Mouse (Mus musculus) liver, adult (tissue): ENCODE measurements around the gene Vamp3.

ENCODE experiments used
- GATA4 ChIP-seq: IDR thresholded peaks from 2 replicates; pipeline ENCODE4 v1.6.1; 2014; ENCODE audit warnings: mild to moderate bottlenecking, low read length; ENCODE audit not compliant: insufficient replicate concordance

Vamp3 gene

DNA sequence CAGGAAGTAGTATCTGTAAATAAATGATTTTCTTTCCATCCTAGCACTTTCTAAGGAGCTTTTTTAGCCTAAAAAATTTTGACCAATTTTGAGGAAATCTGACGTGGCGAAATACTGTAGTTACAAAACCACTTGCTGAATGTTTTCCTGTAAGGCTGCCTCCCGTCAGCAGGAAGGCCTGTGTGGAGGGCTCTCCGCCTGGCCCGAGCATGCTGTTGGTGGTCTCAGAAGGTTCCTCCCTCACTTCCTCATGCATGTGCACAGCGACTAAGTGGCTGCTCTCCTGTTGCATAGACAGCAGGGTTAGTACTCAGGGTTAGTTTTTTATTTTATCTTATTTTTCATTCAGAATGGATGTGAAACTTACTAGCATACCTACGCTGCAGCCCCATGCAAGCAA lies 13.2 kb upstream of the Vamp3 start:
- TF ChIP-seq GATA4 = no peak

DNA sequence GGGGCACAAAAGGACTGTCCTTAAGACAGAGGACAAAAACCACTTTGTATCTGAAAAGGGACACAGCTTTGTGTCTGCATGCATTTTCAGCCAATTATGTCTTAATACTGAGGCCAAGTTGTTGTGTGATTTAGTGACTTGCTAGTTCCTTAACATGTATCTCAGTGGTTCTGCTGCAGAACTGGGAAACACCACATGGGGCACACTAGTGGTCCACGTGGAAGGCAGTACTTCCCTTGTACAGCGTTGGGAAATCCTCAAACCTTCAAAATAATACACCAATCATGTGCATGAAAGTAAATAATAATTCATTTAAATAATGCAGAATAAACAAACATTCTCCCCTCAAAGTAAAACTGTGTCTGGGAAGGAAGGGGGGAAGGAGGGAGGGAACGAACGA lies 11.0 kb upstream of the Vamp3 start:
- no peak for TF ChIP-seq GATA4

GRCm38 (mm10) chr4:151059566-151059965 lies 1.8 kb upstream of the Vamp3 start:
- no peak for TF ChIP-seq GATA4

GRCm38 (mm10) chr4:151058634-151059033 lies 871 bp upstream of the Vamp3 start:
- TF ChIP-seq GATA4 = no peak

- TF ChIP-seq GATA4 = no peak
Observed at GRCm38 (mm10) chr4:151051162-151051561, 6.6 kb downstream of the Vamp3 start.

DNA sequence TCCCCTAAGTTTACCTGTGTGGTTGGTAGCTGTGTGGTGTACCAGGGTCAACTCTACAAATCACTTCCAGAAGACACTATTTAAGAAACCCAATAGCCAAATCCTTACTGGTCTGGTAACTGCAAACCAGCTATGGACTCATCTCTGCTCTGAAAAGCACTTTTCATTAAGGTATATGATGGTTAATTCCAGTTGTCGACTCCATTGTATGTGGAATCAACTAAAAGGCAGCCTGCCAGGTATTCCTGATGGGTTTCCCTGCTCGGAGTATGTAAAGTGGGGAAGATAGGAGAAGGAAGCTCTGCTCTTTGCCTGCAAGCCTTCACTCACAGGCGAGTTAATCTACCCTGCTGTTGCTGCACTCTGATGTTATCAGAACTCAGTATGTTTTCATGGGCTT lies 11.2 kb downstream of the Vamp3 start:
- no peak for TF ChIP-seq GATA4

DNA sequence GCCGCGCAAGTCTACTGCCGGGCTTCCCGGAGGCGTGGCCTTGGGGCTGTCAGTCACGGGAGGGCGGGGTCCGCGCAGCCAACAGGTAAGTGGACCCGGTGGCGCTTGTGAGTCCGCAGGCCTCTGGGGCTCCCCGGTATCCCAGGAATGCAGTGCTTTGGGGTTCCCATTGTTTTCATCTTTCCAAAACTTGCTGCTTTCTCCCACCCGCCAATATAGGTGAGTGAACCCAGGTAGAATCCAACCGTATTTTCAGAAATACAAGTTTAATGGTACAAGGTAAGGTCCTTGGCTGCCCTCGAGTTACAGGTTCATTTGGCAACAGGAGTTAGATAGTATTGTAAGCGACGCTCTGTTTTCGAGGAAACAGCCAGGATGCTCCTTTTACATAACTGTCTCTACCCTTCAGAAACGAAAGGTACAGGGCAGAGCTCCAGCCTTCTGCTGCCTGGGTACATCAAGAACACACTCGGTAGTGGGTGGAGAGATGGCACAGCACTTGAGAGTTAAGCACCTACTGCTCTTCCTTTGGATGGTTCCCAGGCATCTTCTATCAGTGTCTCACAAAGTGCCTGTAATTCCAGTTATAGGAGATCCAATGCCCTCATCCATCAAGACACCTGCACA lies 12.7 kb downstream of the Vamp3 start:
- TF ChIP-seq GATA4 = no peak

- TF ChIP-seq GATA4 = no peak; the same call in 1 of the 2 replicates
Observed at GRCm38 (mm10) chr4:151044037-151044943, 13.5 kb downstream of the Vamp3 start, which contains the start of gene Per3. Gene Per3 (minus strand): TSS chr4:151044665.

DNA sequence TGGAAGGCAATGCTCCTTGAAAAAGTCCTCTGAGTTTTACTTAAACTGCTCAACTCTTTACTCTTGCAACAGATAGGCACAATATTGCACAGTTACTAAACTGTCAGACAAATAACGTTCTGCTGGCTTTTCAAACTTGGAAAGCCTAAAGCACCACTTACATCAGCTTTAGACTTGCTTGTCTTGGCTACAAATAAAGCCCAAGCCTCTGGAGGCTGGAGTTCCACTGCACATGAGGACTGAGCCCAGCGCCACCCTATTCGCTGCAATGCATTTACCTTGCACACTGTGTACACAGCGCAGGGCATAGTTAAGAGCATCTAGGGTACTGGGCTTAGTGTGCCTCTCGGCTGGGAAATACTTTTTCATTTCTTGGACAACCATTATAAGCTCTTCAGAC lies 14.5 kb downstream of the Vamp3 start:
- no peak for TF ChIP-seq GATA4

- TF ChIP-seq GATA4 = no peak
Observed at GRCm38 (mm10) chr4:151041506-151041905, 16.3 kb downstream of the Vamp3 start.

- TF ChIP-seq GATA4 = no peak
Observed at GRCm38 (mm10) chr4:151037800-151038199, 20.0 kb downstream of the Vamp3 start.

DNA sequence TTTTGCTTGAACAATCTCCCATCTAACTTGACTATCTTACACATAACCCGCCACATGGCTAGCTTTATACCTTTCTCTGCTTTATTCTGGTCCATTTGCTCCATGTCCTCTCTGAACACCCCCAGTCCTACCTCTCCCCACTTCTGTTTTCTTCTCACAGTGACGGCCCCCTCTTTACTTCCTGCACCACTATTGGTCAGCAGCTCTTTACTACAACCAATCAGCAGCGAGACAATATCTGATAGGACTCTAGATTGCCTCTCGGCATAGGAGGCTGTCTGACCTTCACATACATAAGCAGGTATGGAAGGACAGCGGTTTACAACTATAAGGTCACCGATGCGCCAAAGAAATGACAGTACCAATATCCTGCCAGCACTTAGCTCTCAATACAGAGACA lies 21.2 kb downstream of the Vamp3 start:
- TF ChIP-seq GATA4 = no peak

DNA sequence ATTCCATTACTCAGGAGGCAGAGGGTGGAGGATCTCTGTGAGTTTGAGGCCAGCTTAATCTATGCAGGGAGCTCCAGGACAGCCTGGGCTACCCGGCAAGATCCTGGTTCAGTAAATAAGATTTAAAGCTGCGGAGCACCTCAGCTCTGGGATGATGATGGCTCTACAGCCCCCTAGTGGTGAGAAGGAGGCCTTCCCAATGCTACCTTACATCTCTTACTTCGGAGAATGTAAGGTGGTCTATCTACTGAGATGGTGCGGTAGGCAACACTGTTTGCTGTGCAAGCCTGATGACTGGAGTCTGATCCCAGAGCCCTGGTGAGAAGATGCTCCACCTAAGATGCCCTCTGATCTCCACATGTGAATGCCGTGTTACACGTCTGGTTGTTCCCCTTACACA lies 30.8 kb downstream of the Vamp3 start:
- TF ChIP-seq GATA4 = no peak

DNA sequence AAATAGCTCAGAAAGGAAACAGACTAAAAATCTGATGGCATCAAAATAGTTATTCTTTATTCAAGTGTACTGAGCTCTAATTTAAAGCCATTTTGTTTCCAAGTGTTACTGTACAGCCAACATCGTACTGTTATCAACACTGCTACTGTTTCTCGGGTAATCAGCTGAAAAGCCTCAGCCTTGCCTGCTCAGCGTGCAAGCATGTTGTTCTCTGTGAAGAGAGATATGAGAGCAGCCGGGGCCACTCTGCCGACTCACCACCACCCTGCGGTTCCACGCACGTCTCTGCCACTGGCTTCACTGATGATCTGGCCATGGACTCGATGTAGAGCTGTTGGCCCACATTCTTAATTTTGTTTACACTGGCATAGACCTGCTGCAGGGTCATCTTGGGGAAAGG lies 33.6 kb downstream of the Vamp3 start:
- no peak for TF ChIP-seq GATA4

- no peak for TF ChIP-seq GATA4
Observed at GRCm38 (mm10) chr4:151015946-151016345, 41.8 kb downstream of the Vamp3 start.

GRCm38 (mm10) chr4:151010316-151010715 lies 47.4 kb downstream of the Vamp3 start:
- no peak for TF ChIP-seq GATA4
